Comparison of ENCODE assay signal across 28 mouse cellular contexts in the genomic region with DNA sequence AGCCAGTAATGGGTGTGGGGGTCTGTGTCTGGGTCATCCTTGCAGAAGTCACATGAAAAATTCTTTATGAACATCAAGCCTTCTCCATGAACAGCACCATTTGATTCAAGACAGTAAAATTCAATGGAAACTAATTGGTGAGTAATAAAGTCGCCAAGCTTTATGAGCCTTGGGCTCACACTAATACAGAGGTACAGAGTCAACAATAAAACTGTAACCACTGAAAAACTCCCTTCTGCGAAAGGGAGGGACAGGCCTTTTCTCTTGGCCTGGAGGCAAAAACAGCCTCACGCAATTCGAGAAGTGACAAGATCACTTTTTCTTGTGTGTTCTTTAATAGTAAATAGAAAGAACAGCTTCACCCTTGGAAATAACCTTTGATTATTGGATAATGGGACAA.
"Had no signal": no experiment of that assay in that cellular context is flagged by ENCODE, and none has a peak within 500 bp of the region (broad histone marks: within the 10 kb centered on the region; RNA-seq: fewer than 3 reads in every experiment).

No protein-coding gene starts in this region.

- H3K36me3 ChIP-seq: embryonic facial prominence, embryonic 10.5 days; embryonic facial prominence, embryonic 12.5 days; embryonic facial prominence, embryonic 13.5 days; embryonic facial prominence, embryonic 15.5 days; forebrain, embryonic 10.5 days; forebrain, embryonic 12.5 days; forebrain, embryonic 15.5 days had no signal

- H3K4me1 ChIP-seq: embryonic facial prominence, embryonic 10.5 days; embryonic facial prominence, embryonic 12.5 days; embryonic facial prominence, embryonic 13.5 days; embryonic facial prominence, embryonic 15.5 days; forebrain, embryonic 12.5 days; forebrain, embryonic 13.5 days; forebrain, embryonic 15.5 days had no signal

- H3K27ac ChIP-seq: embryonic facial prominence, embryonic 10.5 days; embryonic facial prominence, embryonic 12.5 days; embryonic facial prominence, embryonic 13.5 days; embryonic facial prominence, embryonic 15.5 days; forebrain, embryonic 10.5 days; forebrain, embryonic 12.5 days; forebrain, embryonic 13.5 days; forebrain, embryonic 15.5 days; gastrocnemius, adult 2 months had no signal

- H3K9me3 ChIP-seq: embryonic facial prominence, embryonic 10.5 days; embryonic facial prominence, embryonic 12.5 days; embryonic facial prominence, embryonic 13.5 days; embryonic facial prominence, embryonic 15.5 days; forebrain, embryonic 10.5 days; forebrain, embryonic 12.5 days; forebrain, embryonic 13.5 days; forebrain, embryonic 15.5 days had no signal

- ATAC-seq: forebrain, embryonic 13.5 days; forebrain, embryonic 14.5 days; forebrain, embryonic 15.5 days; forebrain, embryonic 16.5 days; forebrain, postnatal 0 days had no signal

- DNase-seq: cerebellum, adult 18-20 months; cerebellum, adult 2 months; cerebellum, adult 8-10 months; cerebellum, adult 9-10 months; cerebellum, adult 9-11 months; cerebellum, postnatal 10 days; cerebellum, postnatal 14 days; cerebellum, postnatal 25 days; cerebellum, postnatal 36 days; embryo, embryonic 11 days; forebrain, postnatal 0 days; gastrocnemius, adult 2 months; gastrocnemius, postnatal 10 days; gastrocnemius, postnatal 14 days; gastrocnemius, postnatal 25 days; gastrocnemius, postnatal 36 days; heart, adult 11 months had no signal

- H3K9ac ChIP-seq: embryonic facial prominence, embryonic 12.5 days; embryonic facial prominence, embryonic 13.5 days; embryonic facial prominence, embryonic 15.5 days; forebrain, embryonic 12.5 days; forebrain, embryonic 13.5 days; forebrain, embryonic 15.5 days; forebrain, postnatal 0 days had no signal

- H3K27me3 ChIP-seq: embryonic facial prominence, embryonic 12.5 days; embryonic facial prominence, embryonic 13.5 days; embryonic facial prominence, embryonic 15.5 days; forebrain, embryonic 12.5 days; forebrain, embryonic 13.5 days; forebrain, embryonic 15.5 days had no signal

- H3K4me2 ChIP-seq: embryonic facial prominence, embryonic 12.5 days; embryonic facial prominence, embryonic 13.5 days; embryonic facial prominence, embryonic 15.5 days; forebrain, embryonic 12.5 days; forebrain, embryonic 13.5 days; forebrain, embryonic 15.5 days had no signal

- H3K4me3 ChIP-seq: embryonic facial prominence, embryonic 10.5 days; embryonic facial prominence, embryonic 12.5 days; embryonic facial prominence, embryonic 13.5 days; embryonic facial prominence, embryonic 15.5 days; erythroblast, embryonic 14.5 days; forebrain, embryonic 10.5 days; forebrain, embryonic 12.5 days; forebrain, embryonic 13.5 days; forebrain, embryonic 15.5 days; gastrocnemius, adult 2 months had no signal
